Mouse (Mus musculus): ENCODE data around the gene Exosc5. TPM values are rescaled to one million over a fixed set of nuclear protein-coding genes. Genes with fewer than 3 reads are reported as not detected.

The Exosc5 gene
- 10 to 100 TPM; 23.5 to 24.4 TPM for total RNA-seq (2021)
- long read RNA-seq, experiment 1, transcript Exosc5-201 (6 exons, 1,020 nt): major isoform, 6 of 15 reads
- long read RNA-seq, experiment 1, partial matches to known transcripts: 3 of 15 reads
- long read RNA-seq, experiment 1, other reads (novel, unspliced or antisense): 6 of 15 reads
- long read RNA-seq, experiment 2, partial matches to known transcripts: 2 of 12 reads
- long read RNA-seq, experiment 2, other reads (novel, unspliced or antisense): 5 of 12 reads

- peak; percentile 99 for DNase-seq (ENCODE audit: low spot score in 2 of 2)
These were observed at the start of gene Exosc5, which contains the start of gene Bckdha for GRCm38 (mm10) chr7:25658657-25659472. Gene Exosc5, plus strand, starts transcription at chr7:25659164. Gene Bckdha, minus strand, starts transcription at chr7:25658981.

DNA sequence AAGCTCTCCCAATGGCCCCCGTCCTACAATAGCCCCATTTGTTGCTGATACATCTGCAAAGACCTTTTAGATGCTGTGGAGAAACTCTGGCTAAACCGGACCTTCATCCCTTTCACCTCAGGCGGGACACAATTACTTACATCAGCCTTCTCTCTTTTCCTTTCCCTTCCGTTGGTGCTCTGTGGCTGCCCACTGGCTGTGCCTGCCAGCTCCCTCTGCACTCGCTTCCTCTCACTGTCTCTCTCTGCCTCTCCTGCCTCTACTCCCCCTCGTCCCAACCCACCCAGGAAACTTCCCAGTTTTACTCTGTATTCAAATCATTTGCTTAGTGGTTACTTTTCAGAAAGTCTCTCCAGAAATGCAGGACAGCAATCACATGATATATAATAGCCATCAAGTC is 48.9 kb upstream of the Exosc5 start:
- no peak for DNase-seq (ENCODE audit: low spot score in 2 of 2)

DNA sequence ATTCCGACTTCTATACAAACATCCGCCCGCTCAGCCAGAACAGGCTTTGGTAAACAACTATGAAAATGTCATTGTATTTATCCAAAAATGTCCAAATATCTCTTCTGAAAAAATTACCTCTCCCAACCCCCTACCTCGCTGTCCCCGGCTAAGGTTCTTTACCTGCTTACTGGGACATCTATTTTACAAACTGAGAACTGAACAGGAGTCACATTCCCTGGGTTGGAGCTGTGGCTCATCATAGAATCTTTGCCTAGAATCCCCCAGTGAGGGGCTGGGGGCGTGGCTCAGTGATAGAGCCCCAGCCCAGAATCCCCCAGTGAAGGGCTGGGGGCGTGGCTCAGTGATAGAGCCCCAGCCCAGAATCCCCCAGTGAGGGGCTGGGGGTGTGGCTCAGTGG is 47.5 kb upstream of the Exosc5 start:
- DNase-seq (ENCODE audit: low spot score in 2 of 2): no peak

DNA sequence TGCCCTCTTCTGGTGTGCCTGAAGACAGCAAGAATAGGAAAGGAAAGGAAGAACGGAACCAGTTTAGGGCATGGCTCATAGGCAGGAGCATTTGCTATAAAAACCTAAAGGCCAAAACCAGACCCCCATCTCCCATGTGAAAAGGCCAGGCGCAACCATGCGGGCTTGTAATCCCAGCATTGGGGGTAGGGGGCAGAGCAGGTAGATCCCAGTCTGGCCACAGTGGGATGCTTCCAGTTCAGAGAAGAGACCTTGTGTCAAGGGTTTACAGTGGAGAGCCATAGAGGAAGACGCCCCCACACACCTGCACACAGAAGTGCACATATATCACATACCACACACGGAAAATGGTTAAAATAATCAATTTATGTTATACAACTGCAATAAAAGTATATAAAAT is 44.9 kb upstream of the Exosc5 start:
- no peak for DNase-seq (ENCODE audit: low spot score in 2 of 2)

GRCm38 (mm10) chr7:25614831-25615705 is 43.9 kb upstream of the Exosc5 start:
- DNase-seq (ENCODE audit: low spot score in 2 of 2): no peak

GRCm38 (mm10) chr7:25615706-25616011 is 43.3 kb upstream of the Exosc5 start, which contains the start of gene Erich4:
Gene Erich4, minus strand, starts transcription at chr7:25615892.
- DNase-seq (ENCODE audit: low spot score in 2 of 2): no peak

DNA sequence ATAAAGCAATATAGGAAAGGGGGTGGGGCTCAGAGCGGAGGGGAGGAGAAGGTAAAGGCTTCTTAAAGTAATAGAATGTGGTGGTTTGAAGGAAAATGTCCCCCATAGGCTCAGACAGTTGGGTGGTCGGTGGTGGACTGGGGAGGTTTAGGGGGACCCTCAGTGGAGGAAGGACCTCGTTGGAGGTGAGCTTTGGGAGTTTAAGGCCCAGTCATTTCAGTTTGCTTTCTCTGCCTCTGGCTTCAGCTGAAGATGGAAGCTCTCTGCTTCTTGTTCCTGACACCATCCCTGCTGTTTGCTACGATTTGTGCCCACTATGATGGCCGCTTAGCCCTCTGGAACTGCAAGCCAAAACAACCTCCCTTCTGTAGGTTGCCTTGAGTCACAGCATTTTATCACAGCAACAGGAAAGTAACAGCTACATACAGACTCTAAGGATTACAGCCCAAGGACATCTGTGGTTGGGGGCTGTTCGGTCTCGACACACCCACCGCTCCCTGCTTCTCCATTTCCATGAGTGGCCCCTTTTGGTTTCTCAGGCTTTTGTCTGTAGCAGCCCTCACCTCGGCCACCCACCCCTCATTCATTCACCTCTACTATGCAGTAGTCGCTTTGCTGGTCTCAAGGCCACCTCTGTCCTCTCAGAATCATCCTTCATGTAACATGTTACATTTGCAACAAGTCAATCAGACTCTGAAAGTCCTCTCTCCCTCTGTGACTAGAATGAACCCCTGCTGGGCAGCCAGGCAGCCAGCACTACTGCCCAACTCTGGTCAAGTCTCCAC is 41.4 kb upstream of the Exosc5 start:
- no peak for DNase-seq (ENCODE audit: low spot score in 2 of 2)

GRCm38 (mm10) chr7:25618865-25619721 is 39.9 kb upstream of the Exosc5 start, which contains the start of gene Dmac2:
Gene Dmac2, plus strand, starts transcription at chr7:25619414.
- peak; percentile 93 to 94 for DNase-seq (ENCODE audit: low spot score in 2 of 2)

- no peak for DNase-seq (ENCODE audit: low spot score in 2 of 2)
These were observed 39.3 kb upstream of the Exosc5 start for GRCm38 (mm10) chr7:25619722-25619991.

DNA sequence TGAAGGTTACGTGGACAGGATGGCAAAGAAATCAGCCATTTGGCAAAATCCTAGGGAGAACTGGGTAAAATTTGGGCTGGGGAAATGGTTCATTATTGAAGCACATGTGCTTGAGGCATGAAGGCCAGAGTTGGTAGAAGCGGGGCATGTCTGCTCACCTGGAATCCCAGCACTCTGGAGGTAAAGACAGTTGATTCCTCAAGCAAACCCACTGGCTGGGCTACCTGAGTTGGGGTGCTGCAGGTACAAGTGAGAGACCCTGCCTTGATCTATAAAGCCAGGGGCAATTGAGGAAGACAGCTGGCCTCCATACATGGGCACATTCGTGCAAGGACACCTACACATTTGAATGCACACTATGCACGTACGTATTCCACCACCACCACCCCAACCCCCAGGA is 38.9 kb upstream of the Exosc5 start:
- no peak for DNase-seq (ENCODE audit: low spot score in 2 of 2)

DNA sequence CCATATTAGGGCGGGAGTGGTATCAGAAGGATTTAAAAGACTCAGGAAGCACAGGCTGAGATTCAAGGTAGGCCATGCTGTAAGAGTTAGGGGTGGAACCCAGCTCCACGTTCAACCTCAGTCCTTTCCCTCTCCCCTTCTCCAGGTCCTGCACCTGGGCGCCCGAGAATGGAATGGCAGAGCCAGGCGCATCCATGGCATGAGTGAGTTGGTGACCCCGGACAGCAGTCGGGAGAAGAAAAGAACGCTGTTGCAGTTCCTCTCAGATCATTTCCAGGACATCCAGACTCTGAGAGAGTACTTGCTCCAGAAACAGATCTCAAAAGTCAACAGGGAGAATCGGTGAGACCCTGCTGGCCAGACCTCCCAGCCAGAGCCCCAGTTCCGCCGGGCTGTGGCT is 38.2 kb upstream of the Exosc5 start:
- DNase-seq (ENCODE audit: low spot score in 2 of 2): no peak

- peak in 1 of 2 experiments; percentile 37 for DNase-seq (ENCODE audit: low spot score in 2 of 2)
These were observed 35.0 kb upstream of the Exosc5 start for GRCm38 (mm10) chr7:25623857-25624370.

DNA sequence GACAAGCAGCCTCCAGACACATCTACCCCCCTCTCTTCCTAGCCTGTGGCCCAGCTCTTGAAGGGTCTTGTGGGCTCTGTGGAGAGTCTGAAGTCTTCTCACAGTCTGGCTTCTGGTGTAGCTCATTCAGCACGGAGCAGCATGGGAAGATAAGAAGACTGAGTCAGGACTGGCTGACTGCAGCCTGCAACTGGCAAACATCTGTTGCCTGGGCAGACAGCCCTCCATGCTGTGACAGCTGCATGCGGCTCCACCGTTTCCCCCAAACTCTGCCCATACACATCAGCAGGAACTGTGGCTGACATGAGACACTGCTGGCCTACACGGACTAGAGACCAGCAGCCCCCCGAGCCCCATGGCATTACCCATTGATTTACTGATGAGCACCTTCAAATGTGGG is 34.1 kb upstream of the Exosc5 start:
- DNase-seq (ENCODE audit: low spot score in 2 of 2): no peak

GRCm38 (mm10) chr7:25625594-25626250 is 33.2 kb upstream of the Exosc5 start:
- no peak for DNase-seq (ENCODE audit: low spot score in 2 of 2)

DNA sequence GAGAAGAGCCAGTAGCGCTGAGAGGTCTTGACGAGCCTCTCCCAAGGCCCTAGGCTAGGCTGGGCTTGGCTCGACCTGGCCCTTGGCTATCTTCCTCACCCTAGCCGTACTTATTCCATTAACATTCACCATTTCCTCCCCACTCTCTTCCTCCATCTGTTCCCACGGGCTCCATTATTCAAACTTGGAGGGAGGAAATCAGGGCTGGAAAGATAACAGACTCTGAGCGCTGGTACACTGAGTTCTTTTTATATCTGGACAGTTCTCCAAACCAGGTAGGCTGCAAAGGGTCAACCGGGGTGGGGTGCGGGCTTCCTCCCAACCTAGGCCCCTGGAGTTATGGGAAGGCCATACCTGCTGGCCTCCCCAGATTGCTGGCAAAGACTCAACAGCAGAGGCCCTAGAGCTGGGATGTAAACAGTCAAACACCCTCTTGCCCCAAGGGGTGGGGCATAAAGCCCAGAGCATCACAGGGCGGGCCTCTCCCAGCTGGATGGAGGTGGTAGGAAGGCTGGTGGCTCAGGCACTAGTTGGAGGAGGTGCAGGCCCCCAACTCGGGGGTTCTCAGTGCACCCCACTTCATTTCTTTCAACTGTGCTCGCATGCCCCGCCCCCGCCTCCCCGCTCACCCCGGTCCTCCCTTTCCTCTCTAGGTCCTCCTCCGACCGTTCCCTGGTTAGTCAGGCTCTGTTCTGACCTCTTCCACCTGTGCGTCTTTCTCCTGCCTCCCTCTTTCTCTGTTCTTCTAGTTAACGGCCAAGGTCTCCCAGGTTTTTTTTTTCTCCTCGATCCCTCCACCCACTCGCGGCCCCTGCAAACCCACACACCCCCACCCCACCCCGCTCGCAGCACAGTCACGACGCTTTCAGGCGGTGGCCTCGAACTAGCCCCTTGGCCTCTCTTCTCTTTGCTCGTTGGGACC is 32.2 kb upstream of the Exosc5 start, which contains the start of gene B3gnt8:
Gene B3gnt8, plus strand, starts transcription at position 146 of the 922 bp plus-strand sequence.
- DNase-seq (ENCODE audit: low spot score in 2 of 2): no peak

DNA sequence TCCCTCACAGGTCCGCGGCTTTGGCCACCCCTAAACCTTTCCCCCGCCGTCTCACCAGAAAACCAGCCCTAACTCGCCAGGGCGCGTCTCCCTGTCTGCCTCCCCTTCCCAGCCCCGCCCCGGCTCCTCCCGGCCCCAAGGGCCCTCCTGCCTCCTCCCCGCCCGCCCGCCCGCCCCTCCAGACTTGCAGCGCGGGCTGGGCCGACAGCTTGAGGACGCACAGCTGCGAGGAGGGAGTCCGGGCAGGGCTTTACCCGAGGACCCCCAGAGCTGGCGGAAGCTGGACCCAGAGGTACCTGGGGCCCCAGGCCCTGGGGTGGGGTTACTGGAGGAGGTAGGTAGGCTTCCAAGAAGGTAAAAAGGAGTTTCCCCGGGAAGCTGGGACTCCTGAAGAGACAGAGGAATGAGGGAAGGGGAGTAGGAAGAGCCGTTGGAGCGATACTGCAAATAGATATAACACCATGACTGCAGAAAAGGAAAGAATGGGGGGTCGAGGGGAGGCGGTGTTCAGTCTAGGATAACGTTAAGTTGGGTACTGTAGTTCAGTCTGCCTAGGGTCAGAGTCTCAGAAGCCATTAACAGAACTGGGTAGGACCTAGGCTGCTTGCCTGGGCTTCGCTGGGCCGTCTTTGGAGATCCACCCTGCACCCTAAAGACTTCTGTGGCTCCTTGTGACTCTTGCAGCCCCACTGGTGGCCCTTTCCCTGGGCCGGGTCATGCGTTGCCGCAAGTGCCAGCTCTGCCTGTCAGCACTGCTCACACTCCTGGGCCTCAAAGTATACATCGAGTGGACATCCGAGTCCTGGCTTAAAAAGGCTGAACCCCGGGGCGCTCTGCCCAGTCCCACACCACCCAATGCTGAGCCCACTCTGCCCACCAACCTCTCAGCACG is 31.3 kb upstream of the Exosc5 start:
- no peak for DNase-seq (ENCODE audit: low spot score in 2 of 2)

DNA sequence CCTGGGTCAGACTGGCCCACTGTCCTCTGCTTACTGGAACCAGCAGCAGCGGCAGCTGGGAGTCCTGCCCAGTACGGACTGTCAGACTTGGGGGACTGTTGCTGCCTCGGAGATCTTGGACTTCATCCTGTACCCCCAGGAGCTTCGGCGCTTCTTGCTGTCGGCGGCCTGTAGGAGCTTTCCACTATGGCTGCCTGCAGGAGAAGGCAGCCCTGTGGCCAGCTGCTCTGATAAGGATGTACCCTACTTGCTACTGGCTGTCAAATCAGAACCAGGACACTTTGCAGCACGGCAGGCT is 30.7 kb upstream of the Exosc5 start:
- no peak for DNase-seq (ENCODE audit: low spot score in 2 of 2)

Measured in left cerebral cortex, adult 18-20 months (tissue).